Mouse (Mus musculus) stomach, postnatal 0 days (tissue): ENCODE data around the gene Myzap. TPM values are rescaled to one million over a fixed set of nuclear protein-coding genes. Genes with fewer than 3 reads are reported as not detected.

Source experiments
- ATAC-seq: fragments of 200-750 bp; cut with Nextera tagmentation; 2 replicates; pipeline ENCODE4 v1.8.0; 2017; ENCODE audit not compliant: low FRiP score, low TSS enrichment
- DNase-seq: peaks from one replicate; pipeline ENCODE4 v3.0.0-alpha.2; 2016; ENCODE audit warnings: low spot score
- H3K27ac ChIP-seq: fragments of 300-500 bp; sonication (generic); replicated peaks from 2 replicates; pipeline ENCODE4 v1.5.1; 2014; ENCODE audit warnings: mild to moderate bottlenecking, control low read depth
- H3K27me3 ChIP-seq: fragments of 300-500 bp; sonication (generic); 2 replicates; pipeline ENCODE4 v1.6.1; 2014; ENCODE audit warnings: low read length; ENCODE audit not compliant: control insufficient read depth, insufficient read depth
- H3K36me3 ChIP-seq: fragments of 300-500 bp; sonication (generic); 2 replicates; pipeline ENCODE4 v1.6.1; 2014; ENCODE audit warnings: low read length, mixed read lengths; ENCODE audit not compliant: control insufficient read depth, insufficient read depth
- H3K4me1 ChIP-seq: fragments of 300-500 bp; sonication (generic); replicated peaks from 2 replicates; pipeline ENCODE4 v1.6.1; 2014; ENCODE audit warnings: antibody characterized with exemption; ENCODE audit not compliant: control insufficient read depth, insufficient read depth
- H3K4me2 ChIP-seq: fragments of 300-500 bp; sonication (generic); replicated peaks from 2 replicates; pipeline ENCODE4 v1.6.1; 2014; ENCODE audit warnings: low read depth, mild to moderate bottlenecking, control low read depth, moderate library complexity
- H3K4me3 ChIP-seq: fragments of 300-500 bp; sonication (generic); 2 replicates; pipeline ENCODE4 v1.5.1; 2014; ENCODE audit warnings: low read depth, low read length, control low read depth
- H3K9ac ChIP-seq: fragments of 300-500 bp; sonication (generic); 2 replicates; pipeline ENCODE4 v1.6.1; 2014; ENCODE audit warnings: mild to moderate bottlenecking, low read length, control low read depth, mixed read lengths
- H3K9me3 ChIP-seq: fragments of 300-500 bp; sonication (generic); 2 replicates; pipeline ENCODE4 v1.6.1; 2016; ENCODE audit warnings: low read length; ENCODE audit not compliant: control insufficient read depth
- CTCF ChIP-seq: IDR thresholded peaks from 2 replicates; pipeline ENCODE4 v1.5.1; 2016; ENCODE audit warnings: antibody characterized with exemption, low read depth, mild to moderate bottlenecking, moderate library complexity
- EP300 ChIP-seq: optimal IDR thresholded peaks from 2 replicates; pipeline ENCODE3; 2016; ENCODE audit warnings: antibody characterized with exemption
- WGBS: fragments of 180-500 bp; shearing (Covaris S2); extraction: QIAGEN DNeasy Blood & Tissue Kit; methylation state at CpG from one replicate; pipeline ENCODE4 v1.1.7; 2014; 5-methylcytosine and 5-hydroxymethylcytosine counted together
- polyA plus RNA-seq: library from polyadenylated mRNA; unstranded; fragments of >200 nt; fragmentation: Nextera tagmentation; extraction: Ambion mirVana; gene quantifications from 2 replicates; pipeline ENCODE4 v1.2.1, GENCODE M21; 2015

Gene Myzap
- polyA plus RNA-seq, 1 experiment from 2014 or later, result 25.7 TPM

GRCm38 (mm10) chr9:71611876-71612275 is 19.7 kb upstream of the Myzap start:
- ATAC-seq, result no peak
- no peak overlapping the region for H3K9ac ChIP-seq

GRCm38 (mm10) chr9:71609010-71609409 is 16.9 kb upstream of the Myzap start:
- TF ChIP-seq EP300 (no peak), CTCF (no peak)
- no peaks in the 10 kb centered on the region for H3K36me3 ChIP-seq
- WGBS, result 29% methylated on average over 6 of the region's 6 CpGs
- no peaks in the 10 kb centered on the region for H3K9me3 ChIP-seq
- H3K9ac ChIP-seq, result no peak overlapping the region
- no peak overlapping the region for H3K4me3 ChIP-seq
- peak; percentile 73 for ATAC-seq
- no peaks in the 10 kb centered on the region for H3K4me1 ChIP-seq
- peak; percentile 41 for DNase-seq
- H3K27me3 ChIP-seq, result no peaks in the 10 kb centered on the region
- H3K4me2 ChIP-seq, result no peak overlapping the region
- H3K27ac ChIP-seq, result no peak overlapping the region

More at GRCm38 (mm10) chr9:71611876-71612275, 19.7 kb upstream of the Myzap start:
- no peaks in the 10 kb centered on the region for H3K4me1 ChIP-seq
- H3K9me3 ChIP-seq, result no peaks in the 10 kb centered on the region
- H3K4me3 ChIP-seq, result no peak overlapping the region
- TF ChIP-seq EP300 (no peak), CTCF (no peak)
- no peak for DNase-seq
- no peaks in the 10 kb centered on the region for H3K27me3 ChIP-seq
- H3K36me3 ChIP-seq, result no peaks in the 10 kb centered on the region
- no peak overlapping the region for H3K4me2 ChIP-seq
- H3K27ac ChIP-seq, result no peak overlapping the region
- 71% methylated on average over 4 of the region's 4 CpGs for WGBS

DNA sequence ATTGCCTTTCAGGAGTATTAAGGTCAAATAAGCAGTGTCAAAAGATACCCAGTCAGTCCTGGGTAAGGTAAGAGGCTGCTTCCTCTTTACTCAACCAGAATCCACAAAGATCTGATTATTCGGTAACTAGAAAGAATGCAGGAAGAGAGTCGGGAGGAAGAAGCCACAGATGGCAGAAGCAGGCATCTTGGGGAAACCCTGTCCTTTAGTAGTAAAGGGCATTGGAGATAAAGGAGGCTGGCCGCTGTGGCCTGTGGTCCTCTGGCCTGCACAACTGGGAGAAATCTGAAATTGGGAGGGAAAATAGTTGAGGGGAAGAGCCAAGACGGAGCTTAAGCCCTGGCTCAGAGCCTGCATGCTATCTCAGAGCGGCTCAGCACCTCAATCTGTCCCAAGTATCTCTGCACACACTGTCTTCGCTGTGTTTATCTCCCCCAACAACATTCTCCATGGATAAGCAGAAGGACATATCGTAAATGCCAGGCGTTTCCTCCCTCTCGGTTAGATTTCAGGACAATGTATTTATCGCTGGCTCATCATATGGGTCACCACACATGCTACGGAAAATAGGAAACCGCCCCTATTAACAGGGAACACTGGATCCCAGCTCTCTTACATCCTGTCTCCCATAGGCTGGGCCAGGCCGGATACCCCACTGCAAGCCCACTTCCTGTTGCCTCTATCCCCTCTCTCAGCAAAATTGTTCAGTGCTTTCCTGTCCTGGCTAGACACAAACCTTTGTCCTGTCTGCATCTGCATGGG is 14.3 kb upstream of the Myzap start:
- no peak for DNase-seq
- H3K36me3 ChIP-seq, result no peaks in the 10 kb centered on the region
- no peaks in the 10 kb centered on the region for H3K4me1 ChIP-seq
- no peaks in the 10 kb centered on the region for H3K9me3 ChIP-seq
- H3K4me3 ChIP-seq, result no peak overlapping the region
- H3K4me2 ChIP-seq, result no peak overlapping the region
- H3K27ac ChIP-seq, result no peak overlapping the region
- H3K27me3 ChIP-seq, result no peaks in the 10 kb centered on the region
- WGBS, result 67% methylated on average over 13 of the region's 13 CpGs
- TF ChIP-seq CTCF (no peak), EP300 (no peak)
- no peak overlapping the region for H3K9ac ChIP-seq
- no peak for ATAC-seq

DNA sequence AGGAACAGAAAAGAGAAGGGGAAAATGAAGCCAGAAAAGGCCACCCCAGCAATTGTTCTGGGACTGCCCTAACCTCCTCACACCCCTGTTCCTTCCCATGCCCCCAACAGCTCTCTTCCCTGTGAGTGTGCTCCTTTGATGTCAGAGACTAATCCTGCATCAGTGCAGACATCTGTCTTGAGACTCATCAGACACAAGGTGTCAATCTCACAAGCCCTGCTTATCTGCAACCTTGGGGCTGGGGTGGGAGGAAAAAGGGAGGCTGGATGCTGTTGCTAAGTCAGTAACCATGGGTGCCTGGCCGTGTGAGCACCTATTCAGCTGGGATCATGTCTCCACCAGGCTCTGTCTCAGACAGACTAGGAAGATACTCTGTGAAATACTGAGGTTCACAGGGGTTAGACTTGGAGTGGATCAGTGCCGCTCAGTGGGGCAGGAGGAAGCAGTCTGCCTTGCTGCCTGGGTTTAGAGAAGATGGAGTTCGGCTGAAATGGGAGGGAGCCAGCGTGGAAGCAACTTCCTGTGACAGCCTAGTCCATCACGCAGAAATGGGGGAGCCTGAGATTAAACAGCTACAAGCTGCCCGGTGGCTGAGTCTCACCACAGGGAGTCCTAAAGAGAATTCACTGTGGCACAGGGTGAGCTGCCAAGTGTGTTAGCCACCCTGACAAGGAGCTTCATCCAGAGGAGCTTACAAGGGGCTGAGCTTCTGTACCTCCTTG is 12.9 kb upstream of the Myzap start:
- Histone ChIP-seq H3K36me3 (no peaks in the 10 kb centered on the region), H3K4me1 (no peaks in the 10 kb centered on the region), H3K4me3 (no peak overlapping the region), H3K27ac (no peak overlapping the region), H3K27me3 (no peaks in the 10 kb centered on the region), H3K9ac (no peak overlapping the region), H3K9me3 (no peaks in the 10 kb centered on the region), H3K4me2 (no peak overlapping the region)
- no peak for ATAC-seq
- 45% methylated on average over 6 of the region's 6 CpGs for WGBS
- no peak for DNase-seq
- TF ChIP-seq CTCF, result no peak
- TF ChIP-seq EP300, result no peak

- H3K9ac ChIP-seq, result no peak overlapping the region
- no peak for ATAC-seq
- TF ChIP-seq EP300 (no peak), CTCF (no peak)
- H3K4me3 ChIP-seq, result no peak overlapping the region
- WGBS, result 69% methylated on average over 7 of the region's 7 CpGs
- no peak overlapping the region for H3K27ac ChIP-seq
- H3K27me3 ChIP-seq, result no peaks in the 10 kb centered on the region
- H3K4me2 ChIP-seq, result no peak overlapping the region
- H3K36me3 ChIP-seq, result no peaks in the 10 kb centered on the region
- no peak for DNase-seq
- no peaks in the 10 kb centered on the region for H3K9me3 ChIP-seq
- no peaks in the 10 kb centered on the region for H3K4me1 ChIP-seq
Measured at GRCm38 (mm10) chr9:71599861-71600260, 7.7 kb upstream of the Myzap start.

- Histone ChIP-seq H3K4me2 (no peak overlapping the region), H3K9me3 (no peaks in the 10 kb centered on the region), H3K36me3 (no peaks in the 10 kb centered on the region), H3K4me3 (no peak overlapping the region), H3K4me1 (peaks cover 7% of the 10 kb centered on the region; the same call in 1 of the 2 replicates), H3K9ac (no peak overlapping the region), H3K27ac (0 out of 2 replicates have a peak overlapping the region, but pooled peaks have one; percentile 24), H3K27me3 (no peaks in the 10 kb centered on the region)
- 63% methylated on average over 6 of the region's 6 CpGs for WGBS
- ATAC-seq (no peak), DNase-seq (no peak)
- TF ChIP-seq CTCF (no peak), EP300 (no peak)
Measured at GRCm38 (mm10) chr9:71596888-71597287, 4.7 kb upstream of the Myzap start.
